ENCODE assay signal across 1 mouse cellular context in the genomic region with DNA sequence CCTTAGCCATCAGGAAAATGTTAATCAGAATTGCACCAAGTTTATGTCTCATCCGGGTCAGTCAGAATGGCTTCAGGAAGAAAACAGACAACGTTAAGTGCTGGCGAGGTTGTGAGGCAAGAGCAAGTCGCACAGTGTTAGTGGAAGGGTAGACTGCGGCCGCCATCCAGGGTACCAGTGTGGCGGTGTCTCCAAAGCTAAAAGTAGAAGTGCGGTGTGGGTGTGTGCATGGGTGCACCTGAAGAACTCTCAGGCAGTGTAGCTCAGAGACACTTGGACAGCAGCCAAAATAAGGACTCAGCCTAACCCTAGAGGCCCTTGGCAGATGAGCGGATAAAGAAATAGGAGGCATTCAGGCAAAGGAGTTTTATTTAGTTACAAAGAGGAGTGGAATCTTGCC.
TF ChIP-seq lines count a peak whose summit lies in the region.

No protein-coding gene starts in this region.

TF ChIP-seq in MEL, 35 proteins besides CTCF, POLR2A, EP300 and RAD21:
- no peak for TF ChIP-seq ELF1 (IDR thresholded peaks at IDR 0.05; ENCODE audit: low read depth, low read length)
TF ChIP-seq in MEL: peak in this region for 0.
